Mouse (Mus musculus) cerebellum, adult 2 months (tissue): ENCODE data around the gene Mmp23. TPM values are rescaled to one million over a fixed set of nuclear protein-coding genes. Genes with fewer than 3 reads are reported as not detected.
A peak's percentile ranks its signal among the peaks of the same experiment; 100 is the strongest.

Experiments
- DNase-seq, 2 experiments: peaks; one replicate each; pipeline ENCODE4 v3.0.0; 2021
- H3K27ac ChIP-seq: fragments of 200-500 bp; 2 replicates; pipeline ENCODE4 v1.5.1; 2012; ENCODE audit warnings: low read length, control low read depth, inconsistent platforms; ENCODE audit not compliant: insufficient read depth
- H3K27me3 ChIP-seq: fragments of 200-500 bp; 2 replicates; pipeline ENCODE4 v1.6.1; 2012; ENCODE audit warnings: inconsistent platforms, mild to moderate bottlenecking, low read length, moderate library complexity; ENCODE audit not compliant: control insufficient read depth, insufficient read depth
- H3K4me1 ChIP-seq: fragments of 200-500 bp; 2 replicates; pipeline ENCODE4 v1.6.1; 2011; ENCODE audit warnings: low read length; ENCODE audit not compliant: control insufficient read depth, insufficient read depth
- H3K4me3 ChIP-seq: fragments of 200-500 bp; replicated peaks from 2 replicates; pipeline ENCODE3; 2011; ENCODE audit warnings: mild to moderate bottlenecking, low read depth, low read length, control low read depth; ENCODE audit not compliant: insufficient read depth
- CTCF ChIP-seq: fragments of 200-500 bp; IDR thresholded peaks from 2 replicates; pipeline ENCODE4 v1.5.1; 2011; ENCODE audit warnings: low read depth, mild to moderate bottlenecking, control low read depth, low read length, moderate library complexity, borderline replicate concordance; ENCODE audit not compliant: insufficient read depth
- POLR2A ChIP-seq: fragments of 200-500 bp; IDR thresholded peaks from 2 replicates; pipeline ENCODE4 v1.6.1; 2011; ENCODE audit warnings: low read length, control low read depth, borderline replicate concordance; ENCODE audit not compliant: insufficient read depth
- WGBS: fragments of 180-500 bp; shearing (Covaris S2); methylation state at CpG from one replicate; pipeline ENCODE4 v1.1.7; 2018; 5-methylcytosine and 5-hydroxymethylcytosine counted together
- polyA plus RNA-seq: library from polyadenylated mRNA; depleted of rRNA; stranded (reverse); fragments of >200 nt; gene quantifications from 2 replicates; pipeline ENCODE4 v1.2.3, GENCODE M21; 2012; rRNA removed

Gene Mmp23
- polyA plus RNA-seq = 38.1 and 39.4 TPM in 2 replicates

DNA sequence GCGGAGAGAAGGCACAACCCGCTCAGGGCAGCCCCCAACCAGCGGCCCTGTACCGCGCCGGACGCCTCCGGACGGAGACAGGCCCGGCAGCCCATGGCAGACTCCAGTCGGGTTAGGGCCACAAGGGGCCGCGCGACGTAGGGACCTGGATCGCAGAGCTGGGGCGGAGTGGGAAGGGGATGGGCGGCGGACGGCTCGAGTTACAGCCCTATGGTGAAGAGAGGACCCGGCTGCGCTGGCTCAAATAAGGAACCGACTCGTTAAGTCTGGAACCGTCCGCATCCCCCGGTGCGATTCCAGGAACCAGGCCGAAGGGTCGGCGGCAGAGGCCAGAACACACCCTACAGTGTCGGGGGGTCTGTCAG is at the start of gene Mmp23:
Gene Mmp23, minus strand, starts transcription at position 299 of the 365 bp plus-strand sequence.
- Histone ChIP-seq H3K27ac (peak within 1 kb of the TSS; percentile 73), H3K27me3 (no peaks in the 10 kb centered on the region), H3K4me1 (peaks cover 18% of the 10 kb centered on the region; the same call in 1 of the 2 replicates), H3K4me3 (peak within 1 kb of the TSS; percentile 60)
- WGBS = 1% methylated on average over 33 of the region's 33 CpGs
- TF ChIP-seq POLR2A = no peak
- no peak for TF ChIP-seq CTCF
- peak; percentile 60 to 79 for DNase-seq

- Histone ChIP-seq H3K4me1 (peaks cover 8% of the 10 kb centered on the region; the same call in 1 of the 2 replicates), H3K27ac (no peak overlapping the region), H3K4me3 (no peak overlapping the region), H3K27me3 (no peaks in the 10 kb centered on the region)
- DNase-seq = peak in 1 of 2 experiments; percentile 26
- TF ChIP-seq POLR2A (no peak), CTCF (peak; percentile 60; the same call in 1 of the 2 replicates)
Measured at GRCm38 (mm10) chr4:155700425-155700824, 47.2 kb upstream of the Mmp23 start.

DNA sequence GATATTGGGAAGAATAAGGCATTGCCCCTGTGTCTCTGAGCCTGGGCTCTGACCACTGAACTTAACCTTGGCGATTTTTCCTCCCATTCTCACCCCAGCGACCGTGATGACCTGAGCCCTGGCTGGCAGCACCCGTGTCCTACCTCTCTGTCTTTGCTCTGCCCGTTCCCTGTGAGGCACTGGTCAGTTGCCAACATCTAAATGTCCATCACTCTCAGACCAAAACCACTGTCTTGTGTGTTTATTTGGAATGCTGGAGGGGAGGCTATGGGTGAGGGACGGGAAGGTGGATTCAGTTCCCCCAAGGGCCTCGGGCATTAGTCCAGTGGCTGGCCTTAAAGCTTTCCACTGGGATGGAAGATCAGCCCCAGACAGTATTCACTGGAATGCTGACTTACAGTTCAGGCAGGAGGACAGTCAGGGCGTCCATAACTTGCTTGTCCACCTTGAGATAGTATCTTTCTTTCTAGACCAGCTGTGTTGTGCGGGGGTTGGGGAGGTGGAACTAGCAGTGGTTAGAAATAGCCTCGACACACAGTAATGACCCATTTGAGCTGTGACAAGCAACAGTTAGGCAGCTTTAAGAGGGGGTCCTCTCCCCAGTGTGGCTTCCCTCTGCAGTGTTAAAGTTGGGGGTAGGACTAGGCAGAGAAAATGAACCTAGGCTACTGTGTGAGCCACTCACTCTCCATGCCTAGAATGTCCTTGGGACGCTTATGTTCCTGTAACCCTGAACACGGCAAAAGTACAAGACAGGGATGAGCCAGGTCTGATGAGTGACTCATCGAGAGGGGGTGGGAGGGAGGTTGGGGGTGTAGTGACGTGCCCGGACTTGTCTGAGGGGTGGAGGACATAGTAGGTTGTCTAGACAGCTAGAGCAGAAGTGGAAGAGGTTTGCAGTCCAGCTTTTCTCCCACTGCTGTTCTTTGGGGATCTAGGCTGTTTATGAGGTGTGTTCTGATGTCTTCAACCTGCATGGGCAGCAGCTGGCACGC is 43.4 kb upstream of the Mmp23 start:
- Histone ChIP-seq H3K27ac (peak overlapping the region; percentile 96), H3K27me3 (no peaks in the 10 kb centered on the region), H3K4me3 (peak overlapping the region; percentile 57), H3K4me1 (peaks cover 17% of the 10 kb centered on the region)
- DNase-seq = peak; percentile 70 to 72
- WGBS = 14% methylated on average over 16 of the region's 16 CpGs
- TF ChIP-seq CTCF = no peak
- peak; percentile 38; the same call in 1 of the 2 replicates for TF ChIP-seq POLR2A

- Histone ChIP-seq H3K4me3 (peak overlapping the region; percentile 57), H3K27ac (peak overlapping the region; percentile 96), H3K4me1 (peaks cover 23% of the 10 kb centered on the region), H3K27me3 (no peaks in the 10 kb centered on the region)
- DNase-seq = peak in 1 of 2 experiments; percentile 58
- WGBS = 6% methylated on average over 4 of the region's 4 CpGs
- TF ChIP-seq CTCF (no peak), POLR2A (no peak)
Measured at GRCm38 (mm10) chr4:155695531-155696062, 42.4 kb upstream of the Mmp23 start.

DNA sequence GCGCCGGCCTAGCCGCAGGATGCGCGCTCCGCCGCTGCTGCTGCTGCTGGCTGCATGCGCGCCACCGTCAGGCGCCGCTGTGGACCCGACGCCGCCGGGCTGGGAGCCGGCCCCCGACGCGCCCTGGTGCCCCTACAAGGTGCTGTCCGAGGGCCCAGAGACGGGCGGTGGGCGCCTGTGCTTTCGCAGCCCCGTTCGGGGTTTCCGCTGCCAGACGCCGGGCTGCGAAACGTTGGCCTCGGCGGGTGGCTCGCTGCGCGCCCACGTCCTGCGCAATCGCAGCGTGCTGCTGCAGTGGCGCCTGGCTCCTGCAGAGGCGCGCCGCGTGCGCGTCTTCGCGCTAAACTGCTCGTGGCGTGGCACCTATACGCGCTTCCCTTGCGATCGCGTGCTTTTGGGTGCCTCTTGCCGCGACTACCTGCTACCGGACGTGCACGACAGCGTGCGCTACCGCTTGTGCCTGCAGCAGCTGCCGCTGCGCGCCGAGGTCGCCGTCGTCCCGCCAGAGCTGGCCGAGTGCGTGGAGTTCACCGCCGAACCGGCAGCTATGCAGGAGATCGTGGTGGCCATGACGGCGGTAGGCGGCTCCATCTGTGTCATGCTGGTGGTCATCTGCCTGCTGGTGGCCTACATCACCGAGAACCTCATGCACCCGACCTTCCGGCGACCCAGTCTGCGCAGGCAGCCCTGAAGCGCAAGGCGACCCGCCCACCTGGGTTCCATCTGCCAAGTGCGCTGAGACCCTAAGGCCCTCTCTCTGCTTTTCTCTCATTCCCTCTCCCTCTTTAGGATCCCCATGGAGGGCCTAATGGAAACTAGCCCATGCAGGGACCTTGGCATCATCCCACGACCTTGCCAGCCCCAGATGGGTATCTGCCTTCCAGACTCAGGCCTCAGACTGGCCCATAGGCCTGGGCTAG is 41.6 kb upstream of the Mmp23 start:
- Histone ChIP-seq H3K27ac (peak overlapping the region; percentile 96), H3K27me3 (no peaks in the 10 kb centered on the region), H3K4me3 (peak overlapping the region; percentile 57), H3K4me1 (peaks cover 29% of the 10 kb centered on the region)
- no peak; the same call in 1 of the 2 replicates for TF ChIP-seq CTCF
- peak; percentile 43 for TF ChIP-seq POLR2A
- 2% methylated on average over 92 of the region's 92 CpGs for WGBS
- peak; percentile 79 to 84 for DNase-seq

- no peaks in the 10 kb centered on the region for H3K27me3 ChIP-seq
- peaks cover 29% of the 10 kb centered on the region for H3K4me1 ChIP-seq
- peak; percentile 90 for DNase-seq
- H3K4me3 ChIP-seq = peak within 1 kb of the TSS; percentile 57
- WGBS = 1% methylated on average over 38 of the region's 47 CpGs
- H3K27ac ChIP-seq = peak within 1 kb of the TSS; percentile 96
- TF ChIP-seq POLR2A = 0 out of 2 replicates have a peak, but pooled peaks have one; percentile 43
- TF ChIP-seq CTCF = no peak; the same call in 1 of the 2 replicates
Measured at GRCm38 (mm10) chr4:155694111-155694481, 40.9 kb upstream of the Mmp23 start, which contains the start of gene Fndc10. Gene Fndc10, plus strand, starts transcription at chr4:155694342.

GRCm38 (mm10) chr4:155692421-155692820 is 39.2 kb upstream of the Mmp23 start:
- 82% methylated on average over 3 of the region's 3 CpGs for WGBS
- no peaks in the 10 kb centered on the region for H3K27me3 ChIP-seq
- H3K4me1 ChIP-seq = peaks cover 25% of the 10 kb centered on the region
- H3K27ac ChIP-seq = peak overlapping the region; percentile 24; the same call in 1 of the 2 replicates
- H3K4me3 ChIP-seq = no peak overlapping the region
- TF ChIP-seq CTCF = no peak
- no peak for TF ChIP-seq POLR2A
- DNase-seq = no peak
